Mouse (Mus musculus) neural tube, embryonic 13.5 days (tissue): ENCODE data around the gene 4930404N11Rik. TPM values are rescaled to one million over a fixed set of nuclear protein-coding genes. Genes with fewer than 3 reads are reported as not detected.

Experiments
- ATAC-seq: fragments of 200-750 bp; cut with Nextera tagmentation; 2 replicates; pipeline ENCODE4 v1.8.0; 2017; ENCODE audit warnings: low read depth, mild to moderate bottlenecking, moderate TSS enrichment, moderate library complexity
- H3K27ac ChIP-seq: fragments of 300-500 bp; sonication (generic); replicated peaks from 2 replicates; pipeline ENCODE4 v1.5.1; 2015; ENCODE audit warnings: moderate library complexity, mild to moderate bottlenecking, inconsistent platforms
- H3K27me3 ChIP-seq: fragments of 300-500 bp; sonication (generic); 2 replicates; pipeline ENCODE4 v1.6.1; 2015; ENCODE audit warnings: mild to moderate bottlenecking, inconsistent platforms
- H3K36me3 ChIP-seq: fragments of 300-500 bp; sonication (generic); 2 replicates; pipeline ENCODE4 v1.6.1; 2015; ENCODE audit warnings: mild to moderate bottlenecking, inconsistent platforms
- H3K4me1 ChIP-seq: fragments of 300-500 bp; sonication (generic); replicated peaks from 2 replicates; pipeline ENCODE4 v1.6.1; 2015; ENCODE audit warnings: inconsistent platforms
- H3K4me2 ChIP-seq: fragments of 300-500 bp; sonication (generic); 2 replicates; pipeline ENCODE4 v1.6.1; 2015; ENCODE audit warnings: inconsistent platforms, mild to moderate bottlenecking, moderate library complexity
- H3K4me3 ChIP-seq: fragments of 300-500 bp; sonication (generic); 2 replicates; pipeline ENCODE4 v1.5.1; 2015; ENCODE audit warnings: mild to moderate bottlenecking, inconsistent platforms
- H3K9ac ChIP-seq: fragments of 300-500 bp; sonication (generic); 2 replicates; pipeline ENCODE4 v1.6.1; 2015; ENCODE audit warnings: moderate library complexity, mild to moderate bottlenecking, inconsistent platforms
- H3K9me3 ChIP-seq: fragments of 300-500 bp; sonication (generic); 2 replicates; pipeline ENCODE4 v1.6.1; 2016; ENCODE audit warnings: inconsistent platforms
- WGBS: fragments of 180-500 bp; shearing (Covaris S2); methylation state at CpG from one replicate; pipeline ENCODE4 v1.1.7; 2015; 5-methylcytosine and 5-hydroxymethylcytosine counted together
- polyA plus RNA-seq: library from polyadenylated mRNA; unstranded; fragments of >200 nt; fragmentation: Nextera tagmentation; extraction: Ambion mirVana; gene quantifications from 2 replicates; pipeline ENCODE4 v1.2.1, GENCODE M21; 2015

The 4930404N11Rik gene
- polyA plus RNA-seq, 1 experiment from 2014 or later = 0.87 TPM

DNA sequence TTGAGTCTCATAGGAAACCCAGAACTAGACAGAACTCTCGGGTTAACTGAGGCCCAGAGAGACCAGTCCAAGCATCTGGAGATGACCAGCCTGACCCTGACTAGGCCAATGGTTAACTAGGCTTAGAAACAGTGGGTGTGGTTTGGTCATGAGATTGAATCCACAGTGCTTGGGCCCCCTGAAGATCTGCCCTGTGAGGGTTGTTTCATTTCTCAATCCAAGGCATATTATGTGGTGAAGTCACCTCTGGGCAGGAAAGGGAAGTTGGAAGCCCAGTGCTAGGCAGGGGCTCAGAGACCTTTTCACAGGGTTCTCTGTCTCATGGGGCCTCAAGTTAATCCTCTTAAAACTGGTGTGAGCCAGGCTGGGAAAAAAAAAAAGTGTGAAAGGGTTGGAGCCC is 6.8 kb downstream of the 4930404N11Rik start:
- no peak for ATAC-seq
- H3K27me3 ChIP-seq = peaks cover 25% of the 10 kb centered on the region
- no peak overlapping the region for H3K27ac ChIP-seq
- H3K4me2 ChIP-seq = peak overlapping the region; percentile 96
- H3K4me3 ChIP-seq = peak overlapping the region; percentile 79; the same call in 1 of the 2 replicates
- peaks cover 14% of the 10 kb centered on the region for H3K36me3 ChIP-seq
- peaks cover 56% of the 10 kb centered on the region for H3K4me1 ChIP-seq
- no peaks in the 10 kb centered on the region for H3K9me3 ChIP-seq
- H3K9ac ChIP-seq = peak overlapping the region; percentile 90
- WGBS = 69% methylated on average over 1 of the region's 1 CpGs

DNA sequence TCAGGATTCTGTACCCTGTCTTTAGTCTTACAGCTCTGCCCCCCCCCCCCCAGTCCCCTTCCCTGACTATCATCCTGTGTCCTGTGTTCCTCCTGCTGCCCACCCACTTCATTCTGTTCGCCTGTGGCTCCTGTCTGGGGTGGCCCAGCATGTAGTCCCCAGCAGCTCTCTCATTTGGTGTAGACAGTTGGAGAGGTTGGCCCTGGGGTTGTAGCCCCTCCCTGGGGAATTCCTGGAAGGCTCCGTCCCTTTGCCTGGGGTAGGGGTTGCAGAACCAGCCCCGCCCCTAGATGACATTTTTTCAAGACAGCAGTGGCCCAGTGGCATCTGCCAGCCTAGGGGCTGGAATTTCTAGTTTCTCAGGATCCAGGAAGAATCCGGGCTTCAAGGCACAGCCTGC is 7.4 kb downstream of the 4930404N11Rik start:
- no peaks in the 10 kb centered on the region for H3K9me3 ChIP-seq
- peaks cover 14% of the 10 kb centered on the region for H3K36me3 ChIP-seq
- H3K4me1 ChIP-seq = peaks cover 50% of the 10 kb centered on the region
- peak overlapping the region; percentile 90 for H3K9ac ChIP-seq
- no peak overlapping the region for H3K27ac ChIP-seq
- peak overlapping the region; percentile 96 for H3K4me2 ChIP-seq
- H3K27me3 ChIP-seq = peaks cover 18% of the 10 kb centered on the region
- peak overlapping the region; percentile 79 for H3K4me3 ChIP-seq
- ATAC-seq = peak; percentile 1; the same call in 1 of the 2 replicates
- WGBS = 41% methylated on average over 4 of the region's 4 CpGs

DNA sequence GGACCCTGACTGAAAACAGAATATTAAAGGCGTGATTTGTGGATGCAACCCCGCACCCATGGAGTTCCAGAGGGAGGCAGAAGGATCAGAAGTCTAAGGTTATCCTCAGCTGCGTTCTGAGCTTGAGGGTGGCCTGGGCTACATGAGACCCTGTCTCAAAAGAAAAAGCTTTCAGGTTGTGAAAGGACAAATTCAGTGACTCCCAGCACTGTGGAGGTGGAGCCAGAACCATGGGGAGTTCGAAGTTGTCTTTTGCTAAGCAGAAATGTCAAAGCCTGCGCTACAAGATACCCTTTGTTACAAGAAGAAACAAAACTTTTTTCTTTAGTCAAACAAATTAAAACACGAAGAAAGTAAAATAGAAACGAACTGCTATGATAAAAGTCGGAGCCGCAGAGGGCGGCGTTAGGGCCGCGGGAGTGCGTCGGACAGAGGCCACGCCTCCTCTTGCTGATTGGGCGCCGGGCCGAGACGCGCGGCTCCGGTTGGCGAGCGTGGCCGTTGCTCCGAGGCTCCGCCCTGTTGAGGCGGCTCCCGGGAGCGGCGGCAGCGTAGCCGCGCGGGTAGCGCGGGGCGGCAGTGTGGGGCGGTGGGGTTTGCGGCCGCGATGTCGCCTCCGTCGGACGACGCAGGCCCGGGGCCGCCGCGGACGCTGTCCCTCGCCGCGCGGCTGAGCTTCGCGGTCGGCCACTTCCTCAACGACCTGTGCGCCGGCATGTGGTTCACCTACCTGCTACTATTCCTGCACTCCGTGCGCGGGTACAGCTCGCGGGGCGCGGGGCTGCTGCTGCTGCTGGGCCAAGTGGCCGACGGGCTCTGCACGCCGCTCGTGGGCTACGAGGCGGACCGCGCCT is 8.4 kb downstream of the 4930404N11Rik start, which contains the start of gene Mfsd12:
Gene Mfsd12 (plus strand): TSS at position 501 of the 854 bp plus-strand sequence.
- peak within 1 kb of the TSS; percentile 54; the same call in 1 of the 2 replicates for H3K27ac ChIP-seq

DNA sequence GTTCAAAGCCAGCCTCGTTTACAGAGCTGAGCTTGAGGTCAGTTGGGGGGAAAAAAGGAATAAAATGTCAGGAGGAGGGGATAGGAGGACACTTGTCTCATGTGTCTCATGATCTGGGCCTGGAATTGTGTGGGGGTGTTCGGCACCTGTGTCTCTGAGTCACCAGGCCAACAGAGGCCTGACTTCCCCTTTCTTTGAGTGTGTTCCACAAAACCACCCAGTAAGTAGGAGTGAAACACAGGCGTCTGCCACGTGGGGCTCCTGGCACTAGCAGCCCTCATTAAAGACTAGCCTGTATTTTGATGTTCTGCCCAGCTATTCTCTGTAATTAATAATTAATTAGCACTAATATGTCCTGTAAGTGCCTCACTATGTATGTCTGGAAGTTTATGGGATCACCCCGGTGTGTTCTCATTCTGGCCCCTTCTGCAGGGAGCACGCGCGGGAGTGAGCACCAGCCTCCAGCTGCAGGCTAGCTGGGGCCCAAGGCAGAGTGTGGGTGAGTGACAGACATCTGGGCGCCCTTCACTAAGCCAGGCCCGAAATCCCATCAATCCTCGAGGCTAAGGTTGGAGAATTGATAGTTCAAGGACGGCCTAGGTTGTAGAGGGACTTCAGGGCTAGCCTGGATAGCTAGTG is 9.1 kb downstream of the 4930404N11Rik start:
- Histone ChIP-seq H3K4me1 (peaks cover 47% of the 10 kb centered on the region), H3K27ac (0 out of 2 replicates have a peak overlapping the region, but pooled peaks have one; percentile 34), H3K4me3 (peak overlapping the region; percentile 79; the same call in 1 of the 2 replicates), H3K9me3 (no peaks in the 10 kb centered on the region), H3K36me3 (peaks cover 7% of the 10 kb centered on the region; the same call in 1 of the 2 replicates), H3K4me2 (peak overlapping the region; percentile 96), H3K27me3 (peaks cover 9% of the 10 kb centered on the region; the same call in 1 of the 2 replicates), H3K9ac (0 out of 2 replicates have a peak overlapping the region, but pooled peaks have one; percentile 22)
- ATAC-seq = peak; percentile 11; the same call in 1 of the 2 replicates
- WGBS = 40% methylated on average over 12 of the region's 12 CpGs

More for the DNA sequence above, 8.4 kb downstream of the 4930404N11Rik start, which contains the start of gene Mfsd12:
- Histone ChIP-seq H3K4me3 (peak within 1 kb of the TSS; percentile 79), H3K27me3 (peaks cover 9% of the 10 kb centered on the region), H3K4me1 (peaks cover 47% of the 10 kb centered on the region), H3K4me2 (peak within 1 kb of the TSS; percentile 96), H3K9me3 (no peaks in the 10 kb centered on the region), H3K9ac (peak within 1 kb of the TSS; percentile 90), H3K36me3 (peaks cover 14% of the 10 kb centered on the region)
- WGBS = 2% methylated on average over 78 of the region's 79 CpGs
- peak; percentile 92 for ATAC-seq

DNA sequence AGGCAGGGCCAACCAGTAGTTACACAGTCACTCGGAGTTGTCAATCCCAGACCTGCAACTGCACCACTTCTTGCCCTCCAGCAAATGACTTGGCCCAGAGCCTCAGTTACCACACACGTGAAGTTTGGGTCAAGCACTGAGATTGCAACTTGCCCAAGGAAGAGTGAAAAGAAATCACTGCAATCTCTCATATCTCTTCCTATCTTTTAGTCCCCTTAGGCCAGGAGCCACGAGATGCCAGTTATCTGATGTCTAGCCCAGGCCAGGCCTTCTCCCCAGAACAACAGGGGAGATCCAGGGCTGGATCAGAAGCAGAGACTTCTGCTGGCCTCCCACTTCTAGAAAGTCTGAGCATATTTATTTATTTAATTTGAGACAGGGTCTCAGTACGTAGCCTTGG is 10.1 kb downstream of the 4930404N11Rik start:
- H3K4me1 ChIP-seq = peaks cover 45% of the 10 kb centered on the region
- H3K9ac ChIP-seq = no peak overlapping the region
- H3K4me3 ChIP-seq = no peak overlapping the region
- H3K9me3 ChIP-seq = no peaks in the 10 kb centered on the region
- no peak for ATAC-seq
- peaks cover 9% of the 10 kb centered on the region; the same call in 1 of the 2 replicates for H3K27me3 ChIP-seq
- H3K36me3 ChIP-seq = peaks cover 4% of the 10 kb centered on the region; the same call in 1 of the 2 replicates
- no peak overlapping the region for H3K27ac ChIP-seq
- 85% methylated on average over 4 of the region's 4 CpGs for WGBS
- H3K4me2 ChIP-seq = no peak overlapping the region

DNA sequence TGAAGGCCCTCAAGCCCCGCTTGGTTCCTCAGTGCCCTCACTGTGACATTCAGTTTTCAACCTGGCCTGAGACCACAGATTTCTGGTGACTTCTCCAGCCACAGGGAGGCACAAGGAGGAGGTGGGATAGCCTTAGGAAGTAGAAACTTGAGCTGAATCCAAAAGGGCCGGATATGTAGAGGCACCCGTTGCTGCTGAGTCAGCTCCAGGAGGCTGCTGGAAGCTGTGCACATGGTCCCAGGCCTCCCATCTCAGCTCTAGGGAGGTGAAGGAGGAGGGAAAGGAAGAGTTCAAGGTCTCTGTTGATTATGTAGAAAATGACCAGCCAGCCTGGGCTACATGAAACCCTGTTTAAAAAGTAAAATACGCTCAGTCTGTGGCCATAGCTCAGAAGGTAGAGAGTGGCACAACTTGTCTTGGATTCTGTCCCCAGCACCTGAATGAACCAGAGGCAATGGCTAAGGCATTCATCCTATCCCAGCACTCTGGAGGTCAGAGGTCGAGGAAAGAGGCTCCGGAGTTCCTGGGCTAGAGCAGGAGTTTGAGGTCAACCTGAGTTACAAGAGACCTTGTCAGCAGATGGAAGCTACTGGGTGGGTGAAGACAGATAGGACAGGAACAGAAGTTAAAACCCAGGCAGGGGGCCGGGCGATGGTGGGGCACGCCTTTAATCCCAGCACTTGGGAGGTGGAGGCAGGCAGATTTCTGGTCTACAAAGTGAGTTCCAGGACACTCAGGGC is 10.7 kb downstream of the 4930404N11Rik start:
- no peaks in the 10 kb centered on the region for H3K9me3 ChIP-seq
- no peak overlapping the region for H3K4me3 ChIP-seq
- H3K27ac ChIP-seq = no peak overlapping the region
- no peak overlapping the region for H3K4me2 ChIP-seq
- H3K27me3 ChIP-seq = peaks cover 9% of the 10 kb centered on the region; the same call in 1 of the 2 replicates
- 0 out of 2 replicates have a peak, but pooled peaks cover under 1% of the 10 kb centered on the region for H3K36me3 ChIP-seq
- no peak for ATAC-seq
- WGBS = 80% methylated on average over 9 of the region's 9 CpGs
- H3K4me1 ChIP-seq = peaks cover 42% of the 10 kb centered on the region
- H3K9ac ChIP-seq = no peak overlapping the region

DNA sequence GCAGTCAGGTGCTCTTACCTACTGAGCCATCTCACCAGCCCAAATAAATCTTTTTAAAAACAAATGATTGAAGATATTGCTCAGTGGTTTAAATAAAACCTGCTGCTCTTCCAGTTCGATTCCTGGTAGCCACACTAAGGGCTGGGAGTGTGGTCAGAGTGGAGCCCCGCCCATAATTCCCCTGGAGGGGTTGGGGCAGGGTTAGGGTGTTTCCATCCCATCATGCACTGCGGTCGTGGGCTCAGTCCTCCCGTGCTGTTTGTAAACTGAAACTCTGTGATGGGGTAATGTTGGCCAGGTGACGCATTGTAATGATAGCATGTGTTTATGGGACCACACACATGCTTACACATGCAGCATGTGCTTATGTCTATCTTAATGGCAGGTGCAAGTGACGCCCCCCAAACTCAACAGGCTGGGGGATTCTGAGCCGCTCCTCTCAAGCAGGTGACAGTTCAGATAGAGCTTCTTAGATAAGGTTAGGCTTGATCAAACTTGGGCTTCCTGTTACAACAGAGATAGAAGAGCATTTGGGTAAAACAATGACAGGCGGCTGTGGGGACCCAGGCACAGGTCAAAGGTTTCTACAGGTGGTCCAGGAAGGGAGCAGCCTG is 13.8 kb downstream of the 4930404N11Rik start:
- Histone ChIP-seq H3K4me1 (peaks cover 33% of the 10 kb centered on the region), H3K36me3 (no peaks in the 10 kb centered on the region), H3K27me3 (peaks cover 13% of the 10 kb centered on the region), H3K27ac (no peak overlapping the region), H3K9ac (no peak overlapping the region), H3K9me3 (no peaks in the 10 kb centered on the region), H3K4me2 (no peak overlapping the region), H3K4me3 (no peak overlapping the region)
- ATAC-seq = no peak
- WGBS = 27% methylated on average over 9 of the region's 9 CpGs

DNA sequence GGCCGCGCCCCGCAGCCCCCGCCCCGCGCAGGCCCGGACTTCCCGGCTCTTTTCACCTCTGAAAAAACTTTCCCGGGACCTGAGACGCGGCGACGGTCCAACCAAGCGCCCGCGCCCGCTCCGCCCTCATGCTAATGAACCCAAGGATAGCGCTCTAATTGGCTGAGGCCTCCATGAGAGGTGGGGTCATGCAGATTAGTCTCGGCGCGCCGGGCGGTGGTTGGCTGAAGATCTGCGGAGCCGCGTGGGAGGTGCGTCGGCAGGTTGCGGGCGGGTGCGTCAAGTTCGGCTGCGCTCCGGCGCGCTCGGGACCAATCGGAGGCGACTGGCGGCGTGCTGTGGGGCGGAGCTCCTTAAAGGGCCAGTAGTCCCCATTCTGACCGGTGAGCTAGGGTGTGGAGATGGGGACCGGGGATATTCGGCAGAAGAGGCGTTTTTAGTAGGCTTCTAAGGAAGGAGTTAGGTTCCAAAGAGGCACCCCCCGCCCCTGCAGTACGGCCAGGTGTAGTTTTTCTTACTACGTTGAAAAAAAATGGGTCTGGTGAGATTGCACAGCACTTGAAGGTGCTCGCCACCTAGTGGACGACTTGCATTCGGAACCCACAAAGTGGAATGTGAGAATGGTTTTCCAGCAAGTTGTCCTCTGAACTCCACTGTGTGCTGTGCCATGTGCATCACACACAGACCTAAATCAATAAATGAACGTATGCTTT is 15.1 kb downstream of the 4930404N11Rik start, which contains the start of gene Hmg20b:
Gene Hmg20b (minus strand): TSS at position 130 of the 713 bp plus-strand sequence.
- peak within 1 kb of the TSS; percentile 66 for H3K4me3 ChIP-seq
- WGBS = under 1% methylated on average over 54 of the region's 54 CpGs
- no peaks in the 10 kb centered on the region for H3K9me3 ChIP-seq
- H3K9ac ChIP-seq = peak within 1 kb of the TSS; percentile 80
- no peaks in the 10 kb centered on the region for H3K36me3 ChIP-seq
- peak; percentile 96 for ATAC-seq
- H3K4me2 ChIP-seq = peak within 1 kb of the TSS; percentile 85
- peaks cover 30% of the 10 kb centered on the region for H3K4me1 ChIP-seq
- peak within 1 kb of the TSS; percentile 67; the same call in 1 of the 2 replicates for H3K27ac ChIP-seq
- H3K27me3 ChIP-seq = peaks cover 18% of the 10 kb centered on the region

DNA sequence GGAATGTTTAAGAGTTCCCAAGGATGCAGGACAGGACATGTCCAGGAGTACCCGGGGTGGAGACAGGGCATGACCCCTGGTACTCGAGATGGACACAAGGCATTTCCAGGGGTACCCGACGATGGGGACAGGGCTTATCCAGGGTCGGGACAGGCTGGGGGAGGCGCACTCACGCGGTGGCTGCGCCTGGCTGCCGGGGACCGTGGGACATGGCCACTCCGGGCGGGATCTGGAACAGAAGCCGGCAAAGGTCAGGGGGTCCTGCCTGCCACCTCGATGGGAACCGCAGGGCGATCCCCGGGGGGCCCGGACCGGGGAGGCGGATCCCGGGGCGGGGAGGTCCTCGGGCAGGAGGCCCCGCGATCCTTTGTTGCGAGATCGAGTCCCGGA is 15.7 kb downstream of the 4930404N11Rik start:
- Histone ChIP-seq H3K27me3 (peaks cover 23% of the 10 kb centered on the region), H3K9ac (peak overlapping the region; percentile 80), H3K4me1 (peaks cover 30% of the 10 kb centered on the region), H3K36me3 (no peaks in the 10 kb centered on the region), H3K9me3 (no peaks in the 10 kb centered on the region), H3K4me2 (peak overlapping the region; percentile 85), H3K27ac (0 out of 2 replicates have a peak overlapping the region, but pooled peaks have one; percentile 34), H3K4me3 (peak overlapping the region; percentile 66)
- ATAC-seq = peak; percentile 10; the same call in 1 of the 2 replicates
- WGBS = 0% methylated on average over 29 of the region's 29 CpGs

DNA sequence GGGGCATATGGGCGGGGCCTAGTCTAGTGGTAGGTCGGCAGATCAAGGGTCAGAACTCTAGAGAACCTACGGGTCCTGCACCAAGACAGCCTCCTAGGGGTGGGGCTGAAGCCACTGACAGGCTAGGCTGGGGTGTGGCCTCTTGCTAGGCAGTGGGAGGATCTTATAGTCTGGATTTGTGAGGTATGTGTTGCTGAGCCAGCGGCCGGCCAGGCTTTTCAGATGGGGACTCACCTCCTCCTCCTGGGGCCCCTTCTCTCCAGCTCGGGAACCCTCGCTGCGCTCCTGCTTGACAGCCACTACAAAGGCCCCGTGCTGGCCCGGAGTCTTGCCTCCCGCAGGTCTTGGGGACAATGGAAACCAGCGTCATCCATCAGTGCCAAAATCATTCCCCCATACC is 16.5 kb downstream of the 4930404N11Rik start:
- 4% methylated on average over 12 of the region's 12 CpGs for WGBS
- no peak overlapping the region for H3K27ac ChIP-seq
- peak overlapping the region; percentile 85 for H3K4me2 ChIP-seq
- no peaks in the 10 kb centered on the region for H3K36me3 ChIP-seq
- H3K4me3 ChIP-seq = peak overlapping the region; percentile 66
- H3K4me1 ChIP-seq = peaks cover 30% of the 10 kb centered on the region
- peak overlapping the region; percentile 80 for H3K9ac ChIP-seq
- no peak for ATAC-seq
- H3K9me3 ChIP-seq = no peaks in the 10 kb centered on the region
- peaks cover 31% of the 10 kb centered on the region for H3K27me3 ChIP-seq
